Mouse (Mus musculus) frontal cortex, postnatal 14 days (tissue): ENCODE data around the gene Eapp.
"Not testable (repeated sequence)": the region's sequence is repeated elsewhere in the genome, so short reads cannot be mapped to it uniquely, and the experiment has no call there.

ENCODE experiments used
- DNase-seq, 2 experiments: peaks; one replicate each; pipeline ENCODE4 v3.0.0; 2022; ENCODE audit warnings: low spot score in 2 of 2

Gene Eapp

GRCm38 (mm10) chr12:54695511-54696241, at the start of gene Eapp:
Gene Eapp (minus strand): TSS chr12:54695897.
- peak; percentile 94 for DNase-seq

DNA sequence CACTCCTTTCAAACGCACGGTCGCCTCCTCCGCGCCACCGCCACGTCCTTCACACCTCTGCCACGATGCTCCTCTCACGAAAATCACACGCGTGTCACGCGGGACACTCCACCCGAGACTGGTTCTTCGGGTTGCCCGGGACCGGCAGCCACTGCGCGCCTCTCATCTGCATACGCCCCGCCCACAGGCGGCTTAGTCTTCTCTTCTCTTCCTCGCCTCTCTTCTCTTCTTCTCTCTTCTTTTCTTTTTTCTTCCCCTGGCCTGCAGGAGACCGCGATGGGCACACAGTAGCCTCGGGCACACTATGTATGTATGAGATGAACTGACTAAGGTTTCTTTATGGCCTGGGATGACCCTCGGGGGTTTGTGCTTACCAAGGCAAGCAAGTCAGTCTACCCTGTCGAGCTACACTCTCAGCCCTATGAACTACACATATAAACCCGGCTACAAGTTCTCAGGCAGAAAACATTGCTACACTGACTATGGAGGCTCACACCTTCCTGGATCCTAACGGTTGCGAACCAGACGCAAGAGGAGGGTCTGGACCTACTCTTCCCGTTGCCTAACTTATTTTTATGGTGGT, 43.1 kb upstream of the Eapp start:
- not testable (repeated sequence) for DNase-seq

DNA sequence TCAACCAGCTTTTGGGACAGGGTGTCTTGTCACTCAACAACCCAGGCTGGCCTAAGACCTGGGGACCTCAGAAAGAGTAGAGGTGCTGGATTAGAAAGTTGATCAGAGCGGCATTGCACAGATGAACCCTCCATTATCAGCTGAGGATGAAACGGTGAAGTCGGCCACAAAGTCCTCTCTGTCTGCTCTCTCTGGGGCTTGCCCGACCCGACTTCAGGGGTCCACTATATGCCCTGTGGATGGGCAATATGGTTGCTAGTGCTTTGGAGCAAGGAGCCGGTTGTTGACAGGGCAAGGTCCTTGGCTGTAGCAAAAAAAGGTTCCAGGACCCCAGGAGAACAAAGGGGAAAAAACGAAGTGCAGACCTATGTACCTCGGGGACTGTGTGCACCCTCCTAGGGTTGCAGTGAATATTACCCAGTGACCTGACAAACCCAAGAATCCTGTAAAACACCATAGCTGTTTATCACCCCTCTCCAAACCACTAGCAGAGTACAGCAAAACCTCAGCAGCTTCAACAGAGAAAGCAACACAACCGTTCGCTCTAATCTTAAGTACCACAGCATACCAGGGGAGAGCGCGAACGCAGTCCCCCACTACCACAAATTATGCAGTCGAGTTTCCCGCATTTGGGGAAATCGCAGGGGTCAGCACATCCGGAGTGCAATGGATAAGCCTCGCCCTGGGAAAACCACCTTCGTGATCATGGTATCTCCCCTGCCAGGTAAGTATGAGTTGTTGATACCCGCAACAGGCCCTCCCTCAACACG, 42.4 kb upstream of the Eapp start:
- DNase-seq, result not testable (repeated sequence)

DNA sequence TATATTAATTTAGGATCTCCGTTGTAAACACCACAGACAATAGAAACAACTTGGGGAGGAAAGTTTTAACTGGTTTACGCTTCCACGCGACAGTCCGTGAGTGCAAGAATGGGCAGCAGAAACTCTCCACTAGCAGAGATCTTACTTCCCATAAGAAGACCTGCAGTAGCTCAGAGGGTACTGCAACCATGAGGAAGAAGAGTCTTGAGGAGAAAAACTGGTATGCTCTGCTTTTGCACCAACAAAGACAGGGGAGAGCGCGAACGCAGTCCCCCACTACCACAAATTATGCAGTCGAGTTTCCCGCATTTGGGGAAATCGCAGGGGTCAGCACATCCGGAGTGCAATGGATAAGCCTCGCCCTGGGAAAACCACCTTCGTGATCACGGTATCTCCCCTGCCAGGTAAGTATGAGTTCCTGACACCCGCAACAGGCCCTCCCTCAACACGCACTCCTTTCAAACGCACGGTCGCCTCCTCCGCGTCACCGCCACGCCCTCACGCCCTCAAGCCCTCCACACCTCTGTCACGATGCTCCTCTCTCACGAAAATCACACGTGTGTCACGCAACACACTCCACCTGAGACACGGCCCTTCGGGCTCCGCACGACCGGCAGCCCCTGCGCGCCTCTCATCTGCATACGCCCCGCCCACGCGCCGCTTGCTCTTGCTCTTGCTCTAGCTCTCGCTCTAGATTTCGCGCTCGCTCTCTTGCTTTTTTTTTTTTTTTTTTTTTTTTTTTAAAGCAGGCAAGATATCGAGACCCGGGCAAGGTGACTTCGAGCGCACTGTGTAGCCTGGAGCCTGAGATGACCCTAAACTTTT, 38.8 kb upstream of the Eapp start:
- DNase-seq, result peak in 1 of 2 experiments; percentile 34

- not testable (repeated sequence) for DNase-seq
Observed at GRCm38 (mm10) chr12:54729140-54730059, 33.7 kb upstream of the Eapp start.

GRCm38 (mm10) chr12:54718871-54719786, 23.4 kb upstream of the Eapp start:
- DNase-seq, result not testable (repeated sequence)

GRCm38 (mm10) chr12:54717516-54717915, 21.8 kb upstream of the Eapp start:
- DNase-seq, result not testable (repeated sequence)

DNA sequence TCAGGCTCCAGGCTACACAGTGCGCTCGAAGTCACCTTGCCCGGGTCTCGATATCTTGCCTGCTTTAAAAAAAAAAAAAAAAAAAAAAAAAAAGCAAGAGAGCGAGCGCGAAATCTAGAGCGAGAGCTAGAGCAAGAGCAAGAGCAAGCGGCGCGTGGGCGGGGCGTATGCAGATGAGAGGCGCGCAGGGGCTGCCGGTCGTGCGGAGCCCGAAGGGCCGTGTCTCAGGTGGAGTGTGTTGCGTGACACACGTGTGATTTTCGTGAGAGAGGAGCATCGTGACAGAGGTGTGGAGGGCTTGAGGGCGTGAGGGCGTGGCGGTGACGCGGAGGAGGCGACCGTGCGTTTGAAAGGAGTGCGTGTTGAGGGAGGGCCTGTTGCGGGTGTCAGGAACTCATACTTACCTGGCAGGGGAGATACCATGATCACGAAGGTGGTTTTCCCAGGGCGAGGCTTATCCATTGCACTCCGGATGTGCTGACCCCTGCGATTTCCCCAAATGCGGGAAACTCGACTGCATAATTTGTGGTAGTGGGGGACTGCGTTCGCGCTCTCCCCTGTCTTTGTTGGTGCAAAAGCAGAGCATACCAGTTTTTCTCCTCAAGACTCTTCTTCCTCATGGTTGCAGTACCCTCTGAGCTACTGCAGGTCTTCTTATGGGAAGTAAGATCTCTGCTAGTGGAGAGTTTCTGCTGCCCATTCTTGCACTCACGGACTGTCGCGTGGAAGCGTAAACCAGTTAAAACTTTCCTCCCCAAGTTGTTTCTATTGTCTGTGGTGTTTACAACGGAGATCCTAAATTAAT, 18.3 kb upstream of the Eapp start:
- peak; percentile 61 to 72 for DNase-seq

- peak; percentile 37 to 78 for DNase-seq
Observed at GRCm38 (mm10) chr12:54710494-54710879, 14.8 kb upstream of the Eapp start.

DNA sequence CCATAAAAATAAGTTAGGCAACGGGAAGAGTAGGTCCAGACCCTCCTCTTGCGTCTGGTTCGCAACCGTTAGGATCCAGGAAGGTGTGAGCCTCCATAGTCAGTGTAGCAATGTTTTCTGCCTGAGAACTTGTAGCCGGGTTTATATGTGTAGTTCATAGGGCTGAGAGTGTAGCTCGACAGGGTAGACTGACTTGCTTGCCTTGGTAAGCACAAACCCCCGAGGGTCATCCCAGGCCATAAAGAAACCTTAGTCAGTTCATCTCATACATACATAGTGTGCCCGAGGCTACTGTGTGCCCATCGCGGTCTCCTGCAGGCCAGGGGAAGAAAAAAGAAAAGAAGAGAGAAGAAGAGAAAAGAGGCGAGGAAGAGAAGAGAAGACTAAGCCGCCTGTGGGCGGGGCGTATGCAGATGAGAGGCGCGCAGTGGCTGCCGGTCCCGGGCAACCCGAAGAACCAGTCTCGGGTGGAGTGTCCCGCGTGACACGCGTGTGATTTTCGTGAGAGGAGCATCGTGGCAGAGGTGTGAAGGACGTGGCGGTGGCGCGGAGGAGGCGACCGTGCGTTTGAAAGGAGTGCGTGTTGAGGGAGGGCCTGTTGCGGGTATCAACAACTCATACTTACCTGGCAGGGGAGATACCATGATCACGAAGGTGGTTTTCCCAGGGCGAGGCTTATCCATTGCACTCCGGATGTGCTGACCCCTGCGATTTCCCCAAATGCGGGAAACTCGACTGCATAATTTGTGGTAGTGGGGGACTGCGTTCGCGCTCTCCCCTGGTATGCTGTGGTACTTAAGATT, 14.2 kb upstream of the Eapp start:
- not testable (repeated sequence) for DNase-seq

- DNase-seq, result no peak
Observed at GRCm38 (mm10) chr12:54699394-54699793, 3.7 kb upstream of the Eapp start.

DNA sequence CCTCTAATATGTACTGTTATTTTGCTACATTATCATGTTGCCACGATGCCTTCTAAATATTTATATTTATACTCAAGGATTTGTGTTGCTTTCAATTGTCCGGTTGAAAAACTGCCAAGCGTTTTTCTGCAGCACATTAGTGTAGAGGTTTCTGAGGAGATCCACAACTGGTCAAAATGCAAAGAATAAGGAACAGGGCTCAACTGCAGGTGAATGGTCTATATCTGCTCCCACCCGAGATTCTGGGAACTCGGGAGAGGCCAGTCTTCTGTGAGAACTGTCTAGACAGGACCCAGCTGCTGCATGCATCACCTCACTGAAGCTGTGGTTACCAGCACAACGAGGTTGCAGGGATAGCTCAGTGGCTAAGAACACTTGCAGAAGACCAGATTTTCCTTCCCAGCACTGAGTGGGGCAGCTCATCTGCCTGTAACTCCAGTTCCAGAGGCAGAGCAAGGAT, 2.1 kb upstream of the Eapp start:
- DNase-seq, result no peak

- DNase-seq, result no peak
Observed at GRCm38 (mm10) chr12:54697003-54697597, 1.4 kb upstream of the Eapp start.

- DNase-seq, result peak; percentile 89 to 93
Observed at GRCm38 (mm10) chr12:54696242-54697002, 725 bp upstream of the Eapp start.

GRCm38 (mm10) chr12:54694847-54695510, 718 bp downstream of the Eapp start:
- no peak for DNase-seq

DNA sequence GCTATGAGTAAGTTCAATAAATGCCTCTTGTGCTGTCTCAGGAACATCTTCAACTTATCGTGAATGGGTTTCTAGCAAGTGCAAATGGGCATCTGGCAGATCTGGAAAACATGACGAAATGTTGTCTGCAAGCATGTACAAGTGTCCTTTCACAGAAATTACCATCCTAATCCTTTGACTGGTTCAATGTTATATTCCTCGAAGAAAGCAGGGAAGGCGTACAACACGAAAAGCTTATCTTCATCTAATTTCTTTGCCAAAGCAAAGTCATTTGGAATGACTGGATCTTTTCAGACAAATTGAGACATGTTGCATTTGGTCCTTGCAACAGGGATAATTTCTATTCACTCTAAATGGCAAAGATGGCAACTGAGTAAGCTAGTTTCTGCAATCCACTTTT, 6.6 kb downstream of the Eapp start:
- no peak for DNase-seq
